Mouse (Mus musculus) C2C12 (cell line): ENCODE measurements around the gene Phlda2. TPM values are rescaled to one million over a fixed set of nuclear protein-coding genes. Genes with fewer than 3 reads are reported as not detected.

Experiments
- H3K27me3 ChIP-seq: one replicate; pipeline ENCODE4 v1.6.1; 2011; ENCODE audit not compliant: control insufficient read depth, insufficient read depth, insufficient read length
- H3K36me3 ChIP-seq: one replicate; pipeline ENCODE4 v1.6.1; 2011; ENCODE audit not compliant: control insufficient read depth, insufficient read depth
- H3K4me3 ChIP-seq: one replicate; pipeline ENCODE4 v1.5.1; 2011; ENCODE audit warnings: mild to moderate bottlenecking, control low read depth; ENCODE audit not compliant: poor library complexity, insufficient read depth, severe bottlenecking
- H3K79me2 ChIP-seq: one replicate; pipeline ENCODE4 v1.6.1; 2011; ENCODE audit not compliant: control insufficient read depth, insufficient read depth
- H3K79me3 ChIP-seq: one replicate; pipeline ENCODE4 v1.6.1; 2011; ENCODE audit warnings: low read depth, control low read depth
- H3ac ChIP-seq: one replicate; pipeline ENCODE3; 2011; ENCODE audit warnings: low read depth; ENCODE audit not compliant: control insufficient read depth, insufficient read length
- CEBPB ChIP-seq: IDR thresholded peaks from one replicate; pipeline ENCODE4 v1.6.1; 2011; ENCODE audit warnings: low read depth, mild to moderate bottlenecking, control low read depth, moderate library complexity
- CTCF ChIP-seq: IDR thresholded peaks from one replicate; pipeline ENCODE4 v1.5.1; 2011; ENCODE audit not compliant: control insufficient read depth, insufficient read depth, insufficient read length
- FOSL1 ChIP-seq: IDR thresholded peaks from one replicate; pipeline ENCODE4 v1.8.0; 2011; ENCODE audit warnings: mild to moderate bottlenecking, low read length; ENCODE audit not compliant: poor library complexity, insufficient read depth, severe bottlenecking
- MAX ChIP-seq: IDR thresholded peaks from one replicate; pipeline ENCODE4 v1.6.1; 2011; ENCODE audit warnings: mild to moderate bottlenecking, control low read depth
- MYOD1 ChIP-seq: IDR thresholded peaks from one replicate; pipeline ENCODE4 v1.6.1; 2011; ENCODE audit warnings: low read depth; ENCODE audit not compliant: control insufficient read depth, insufficient read length
- MYOG ChIP-seq: IDR thresholded peaks from one replicate; pipeline ENCODE4 v1.6.1; 2011; ENCODE audit not compliant: control insufficient read depth, insufficient read length; ENCODE audit errors: extremely low read depth
- USF1 ChIP-seq: IDR thresholded peaks from one replicate; pipeline ENCODE4 v1.6.1; 2011; ENCODE audit warnings: low read depth, mild to moderate bottlenecking, control low read depth, moderate library complexity
- polyA plus RNA-seq: library from polyadenylated mRNA; unstranded; fragments of >200 nt; fragmentation: generic; extraction: Trizol; gene quantifications from one replicate; pipeline ENCODE4 v1.2.1, GENCODE M21; 2012; ENCODE audit warnings: missing spikeins

Gene Phlda2
- polyA plus RNA-seq, 1 experiment = 0.14 TPM

DNA sequence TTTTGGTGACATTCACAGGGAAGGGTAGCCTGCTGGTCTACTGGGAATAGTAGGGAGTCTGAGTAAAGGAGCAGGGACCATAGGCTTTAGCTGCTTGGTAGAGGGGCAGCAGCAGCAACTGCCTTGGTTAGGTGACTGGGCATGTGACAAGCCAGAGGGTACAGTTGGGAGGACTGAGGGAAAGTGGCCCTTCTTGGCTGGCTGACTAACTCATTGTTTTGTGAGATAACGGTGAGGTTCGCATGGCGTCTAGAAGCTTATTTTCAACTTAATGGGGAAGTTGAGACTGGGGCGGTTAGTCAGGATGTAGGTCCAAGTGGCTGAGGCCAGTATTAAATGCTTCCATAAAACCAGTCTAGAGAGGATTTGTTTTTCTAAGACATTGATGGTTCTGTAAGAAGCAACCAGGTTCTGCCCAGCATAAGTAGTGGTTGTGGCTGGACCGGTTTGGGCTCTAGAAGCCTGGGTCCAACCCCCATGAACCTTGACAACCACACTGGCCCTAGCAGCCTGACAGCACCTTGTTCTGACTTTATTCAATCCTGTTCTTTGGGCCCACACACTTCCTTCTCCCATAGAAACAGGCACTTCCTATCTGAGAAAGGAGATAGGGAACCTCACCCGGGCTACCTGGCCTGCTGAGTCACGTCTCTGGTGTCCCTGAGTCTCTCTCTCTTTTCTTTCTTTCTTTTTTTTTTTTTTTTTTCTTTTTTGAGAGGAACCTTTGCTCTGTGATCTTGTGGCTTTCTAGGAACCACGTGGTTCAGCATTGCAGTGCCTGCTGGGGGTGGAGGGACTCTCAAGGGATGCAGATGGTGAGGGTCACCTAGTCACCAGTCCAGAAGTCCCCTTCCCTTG, 7.6 kb downstream of the Phlda2 start:
- Histone ChIP-seq H3ac (no peak overlapping the region), H3K79me2 (no peaks in the 10 kb centered on the region), H3K27me3 (peaks cover 55% of the 10 kb centered on the region), H3K36me3 (no peaks in the 10 kb centered on the region), H3K79me3 (no peaks in the 10 kb centered on the region), H3K4me3 (no peak overlapping the region)
- TF ChIP-seq MYOD1 = no peak
- no peak for TF ChIP-seq USF1
- TF ChIP-seq CTCF = no peak
- TF ChIP-seq MAX = no peak
- no peak for TF ChIP-seq FOSL1
- TF ChIP-seq MYOG = no peak
- no peak for TF ChIP-seq CEBPB

DNA sequence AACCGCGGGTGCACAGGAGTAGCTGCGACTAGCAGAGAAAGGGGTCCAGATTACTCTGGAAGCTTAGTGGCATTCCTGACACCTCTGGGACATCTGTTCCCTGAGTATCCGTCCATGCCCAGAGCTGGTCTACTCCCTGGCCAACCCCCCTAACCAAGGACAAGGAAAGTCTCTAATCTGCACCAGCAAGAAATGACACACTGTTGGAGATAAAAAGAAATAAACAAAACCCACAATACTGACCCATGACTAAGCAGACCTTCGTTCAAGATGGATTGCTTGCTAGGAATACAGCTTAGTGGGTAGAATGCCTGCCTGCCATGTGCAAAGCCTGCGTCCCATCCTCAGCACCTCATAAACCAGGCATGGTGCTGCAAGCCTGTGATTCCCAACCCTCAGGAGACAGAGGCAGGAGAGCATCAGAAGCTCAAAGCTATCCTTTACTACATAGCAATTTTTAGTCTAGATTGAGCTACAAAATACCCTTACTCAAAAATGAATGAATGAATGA, 9.3 kb downstream of the Phlda2 start:
- Histone ChIP-seq H3ac (no peak overlapping the region), H3K36me3 (no peaks in the 10 kb centered on the region), H3K79me3 (no peaks in the 10 kb centered on the region), H3K27me3 (peaks cover 57% of the 10 kb centered on the region), H3K79me2 (no peaks in the 10 kb centered on the region), H3K4me3 (no peak overlapping the region)
- no peak for TF ChIP-seq MYOG
- TF ChIP-seq FOSL1 = no peak
- TF ChIP-seq CEBPB = no peak
- no peak for TF ChIP-seq USF1
- no peak for TF ChIP-seq MYOD1
- TF ChIP-seq CTCF = no peak
- TF ChIP-seq MAX = no peak

DNA sequence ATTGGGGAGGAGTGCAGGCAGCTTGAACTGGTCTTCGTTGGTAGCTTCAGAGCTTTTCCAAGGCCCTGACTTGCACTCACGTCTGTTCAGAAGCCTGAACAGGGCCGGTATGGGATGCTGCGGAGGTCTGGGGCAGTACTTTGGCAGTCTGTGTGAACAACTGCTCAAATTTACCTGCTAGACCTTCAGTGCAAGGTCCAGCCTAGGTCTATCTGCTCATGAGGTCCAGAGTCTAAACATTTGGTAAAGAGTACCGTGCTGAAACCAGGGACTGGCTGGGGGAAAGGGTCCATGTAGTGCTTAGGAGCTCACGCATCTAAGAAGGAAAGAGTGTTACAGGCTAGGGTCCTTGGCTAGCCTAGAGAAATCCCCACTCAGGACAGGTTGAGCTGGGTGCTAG, 13.2 kb downstream of the Phlda2 start:
- Histone ChIP-seq H3K79me2 (no peaks in the 10 kb centered on the region), H3K36me3 (no peaks in the 10 kb centered on the region), H3K27me3 (peaks cover 61% of the 10 kb centered on the region), H3K79me3 (no peaks in the 10 kb centered on the region), H3ac (no peak overlapping the region), H3K4me3 (no peak overlapping the region)
- no peak for TF ChIP-seq FOSL1
- TF ChIP-seq USF1 = no peak

DNA sequence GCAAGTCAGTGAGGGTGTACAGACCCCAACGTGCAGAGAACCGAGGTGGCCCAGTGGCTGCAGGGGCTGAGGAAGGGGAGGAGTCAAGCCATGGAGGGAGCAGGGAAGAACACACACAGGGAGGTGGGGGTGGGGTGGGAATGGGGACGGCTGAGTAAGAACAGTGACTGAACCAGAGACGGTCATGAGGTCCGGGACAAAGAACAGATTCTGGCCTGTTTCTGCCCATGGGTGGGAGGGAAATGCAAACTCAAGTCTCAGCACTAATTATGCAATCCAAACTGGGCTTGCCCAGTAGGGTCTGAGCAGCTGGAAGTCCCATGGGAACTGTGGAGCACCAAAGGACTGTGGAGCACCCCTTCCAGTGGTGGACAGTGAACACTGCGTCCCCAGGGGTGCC, 20.4 kb downstream of the Phlda2 start:
- Histone ChIP-seq H3K79me3 (no peaks in the 10 kb centered on the region), H3K27me3 (peaks cover 21% of the 10 kb centered on the region), H3K79me2 (no peaks in the 10 kb centered on the region), H3K36me3 (no peaks in the 10 kb centered on the region), H3K4me3 (no peak overlapping the region), H3ac (no peak overlapping the region)
- TF ChIP-seq MYOD1 = no peak
- TF ChIP-seq MAX = no peak
- TF ChIP-seq CTCF = no peak
- no peak for TF ChIP-seq CEBPB
- no peak for TF ChIP-seq FOSL1
- TF ChIP-seq USF1 = no peak
- no peak for TF ChIP-seq MYOG

DNA sequence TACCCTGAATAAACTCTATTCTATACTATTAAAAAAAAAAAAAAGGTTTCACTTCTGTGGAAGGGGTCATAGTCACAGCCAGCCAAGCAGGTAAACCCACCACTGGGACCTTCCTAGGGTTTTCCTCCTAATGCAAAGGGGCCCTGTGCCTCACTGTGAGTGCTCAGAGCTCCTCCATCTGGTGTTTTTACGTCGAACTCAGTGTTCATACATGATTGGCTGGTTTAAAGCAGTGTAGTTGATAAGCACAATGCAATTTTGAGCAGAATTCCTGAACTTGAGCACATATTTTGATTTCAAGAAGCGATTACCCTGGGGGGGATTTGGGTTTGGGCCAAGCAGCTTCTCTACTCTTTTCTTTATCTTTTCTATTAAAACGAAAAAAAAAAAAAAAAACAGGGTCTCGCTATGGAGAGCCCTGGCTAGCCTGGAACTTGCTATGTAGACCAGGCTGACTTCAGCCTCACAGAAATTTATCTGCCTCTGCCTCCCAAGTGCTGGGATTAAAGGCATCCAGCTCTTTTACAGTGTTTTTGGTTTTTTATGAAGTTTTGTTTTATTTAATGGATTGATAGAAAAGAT, 21.1 kb downstream of the Phlda2 start:
- H3K36me3 ChIP-seq = no peaks in the 10 kb centered on the region
- no peaks in the 10 kb centered on the region for H3K79me2 ChIP-seq
- H3ac ChIP-seq = no peak overlapping the region
- peaks cover 21% of the 10 kb centered on the region for H3K27me3 ChIP-seq
- no peaks in the 10 kb centered on the region for H3K79me3 ChIP-seq
- TF ChIP-seq MYOG = no peak
- TF ChIP-seq USF1 = no peak
- TF ChIP-seq MAX = no peak
- TF ChIP-seq CTCF = no peak
- no peak for TF ChIP-seq FOSL1
- no peak for TF ChIP-seq CEBPB
- H3K4me3 ChIP-seq = no peak overlapping the region

DNA sequence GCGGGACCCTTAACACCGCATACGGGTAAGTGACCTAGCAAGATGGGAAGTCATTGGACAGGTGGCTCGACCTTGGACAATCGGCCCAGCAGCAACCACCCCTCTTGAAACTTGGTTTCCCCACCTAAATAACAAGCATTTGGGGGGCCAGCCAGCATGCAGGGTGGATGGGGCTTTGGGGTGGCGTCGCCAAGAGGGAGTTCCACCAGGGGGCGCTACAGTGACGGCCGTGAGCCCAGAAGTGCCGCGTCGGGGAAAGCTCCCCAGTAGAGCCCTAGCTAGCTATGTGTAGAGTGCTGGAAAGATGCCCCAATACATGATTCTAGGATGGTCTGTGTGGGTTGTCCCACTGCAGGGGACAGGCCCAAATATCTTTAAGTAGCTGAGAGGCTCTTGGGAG, 22.5 kb downstream of the Phlda2 start:
- no peak overlapping the region for H3K4me3 ChIP-seq

More for the DNA sequence above, 22.5 kb downstream of the Phlda2 start:
- Histone ChIP-seq H3K27me3 (peaks cover 13% of the 10 kb centered on the region), H3K36me3 (no peaks in the 10 kb centered on the region), H3ac (no peak overlapping the region), H3K79me3 (no peaks in the 10 kb centered on the region), H3K79me2 (no peaks in the 10 kb centered on the region)
- peak; percentile 67 for TF ChIP-seq CTCF
- no peak for TF ChIP-seq MYOG
